Mouse (Mus musculus): ENCODE measurements at regions not wholly inside any gene's neighbourhood (a gene's known extent, or its start where the extent isn't known, plus 50 kb on each side); places are given as distances from the start of the nearest gene placed in this dataset.

DNA sequence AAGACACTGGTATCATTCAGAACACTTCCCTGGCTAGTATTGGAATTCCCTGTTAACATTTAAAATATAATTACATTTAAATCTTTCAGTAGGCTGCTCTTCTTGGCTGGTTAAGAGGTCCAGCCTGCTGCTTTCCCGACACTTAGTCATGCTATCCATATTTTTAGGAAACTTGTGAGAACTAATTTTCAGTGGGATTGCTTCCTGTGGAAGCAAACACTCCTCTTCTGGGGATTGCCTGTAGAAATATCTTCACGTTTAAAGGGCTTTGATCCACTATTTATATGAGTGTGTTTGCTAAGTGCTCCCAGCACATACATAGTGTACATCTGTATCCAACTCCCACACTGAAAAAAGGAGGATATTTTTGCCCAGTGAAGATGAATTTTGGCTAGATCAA lies 761.8 kb upstream of the Cdh12 start:
- TF ChIP-seq CTCF (IDR thresholded peaks at IDR 0.05; ENCODE audit: extremely low read depth, insufficient read depth, low read length), result no peak
- TF ChIP-seq POLR2A (IDR thresholded peaks at IDR 0.05; ENCODE audit: extremely low read depth, insufficient read depth, low read length), result no peak

Measured in cortical plate, adult 2 months (tissue).